Mouse (Mus musculus) midbrain, embryonic 16.5 days (tissue): ENCODE data around the gene Snx3. TPM values are rescaled to one million over a fixed set of nuclear protein-coding genes. Genes with fewer than 3 reads are reported as not detected.

ENCODE experiments used
- ATAC-seq: fragments of 200-750 bp; cut with Nextera tagmentation; 2 replicates; pipeline ENCODE4 v1.8.0; 2017; ENCODE audit warnings: moderate TSS enrichment
- H3K27ac ChIP-seq: fragments of 300-500 bp; sonication (generic); 2 replicates; pipeline ENCODE4 v1.5.1; 2014; ENCODE audit warnings: mild to moderate bottlenecking, low read length, mixed read lengths
- H3K27me3 ChIP-seq: fragments of 300-500 bp; sonication (generic); 2 replicates; pipeline ENCODE4 v1.6.1; 2014; ENCODE audit warnings: low read depth, low read length, mixed read lengths; ENCODE audit not compliant: control insufficient read depth, insufficient read depth
- H3K36me3 ChIP-seq: fragments of 300-500 bp; sonication (generic); 2 replicates; pipeline ENCODE4 v1.6.1; 2014; ENCODE audit warnings: mild to moderate bottlenecking, low read length, moderate library complexity, mixed read lengths; ENCODE audit not compliant: control insufficient read depth, insufficient read depth
- H3K4me1 ChIP-seq: fragments of 300-500 bp; sonication (generic); 2 replicates; pipeline ENCODE4 v1.6.1; 2014; ENCODE audit warnings: mild to moderate bottlenecking, low read length, mixed read lengths; ENCODE audit not compliant: control insufficient read depth, insufficient read depth
- H3K4me2 ChIP-seq: fragments of 300-500 bp; sonication (generic); 2 replicates; pipeline ENCODE4 v1.6.1; 2014; ENCODE audit warnings: mild to moderate bottlenecking, low read length, mixed read lengths
- H3K4me3 ChIP-seq: fragments of 300-500 bp; sonication (generic); 2 replicates; pipeline ENCODE4 v1.5.1; 2014; ENCODE audit warnings: low read depth, mild to moderate bottlenecking, low read length, moderate library complexity, mixed read lengths
- H3K9ac ChIP-seq: fragments of 300-500 bp; sonication (generic); 2 replicates; pipeline ENCODE4 v1.6.1; 2014; ENCODE audit warnings: low read depth, low read length, mixed read lengths
- H3K9me3 ChIP-seq: fragments of 300-500 bp; sonication (generic); replicated peaks from 2 replicates; pipeline ENCODE4 v1.6.1; 2014; ENCODE audit warnings: mild to moderate bottlenecking, low read length, mixed read lengths; ENCODE audit not compliant: control insufficient read depth, poor library complexity, severe bottlenecking
- WGBS: fragments of 180-500 bp; shearing (Covaris S2); extraction: QIAGEN DNeasy Blood & Tissue Kit; methylation state at CpG from one replicate; pipeline ENCODE4 v1.1.7; 2014; 5-methylcytosine and 5-hydroxymethylcytosine counted together
- polyA plus RNA-seq: library from polyadenylated mRNA; unstranded; fragments of >200 nt; fragmentation: Nextera tagmentation; extraction: Ambion mirVana; gene quantifications from 2 replicates; pipeline ENCODE4 v1.2.1, GENCODE M21; 2015

Snx3 gene
- polyA plus RNA-seq, 1 experiment from 2014 or later: 334 TPM

GRCm38 (mm10) chr10:42572567-42572966 is 70.7 kb downstream of the Snx3 start:
- peak; percentile 67 for ATAC-seq

GRCm38 (mm10) chr10:42572971-42573370 is 71.1 kb downstream of the Snx3 start:
- WGBS: 11% methylated on average over 15 of the region's 15 CpGs
- H3K4me3 ChIP-seq: peak overlapping the region; percentile 39
- H3K27ac ChIP-seq: no peak overlapping the region
- H3K4me1 ChIP-seq: peaks cover 9% of the 10 kb centered on the region; the same call in 1 of the 2 replicates
- H3K27me3 ChIP-seq: peaks cover 59% of the 10 kb centered on the region
- H3K36me3 ChIP-seq: no peaks in the 10 kb centered on the region
- ATAC-seq: peak; percentile 6; the same call in 1 of the 2 replicates
- peak overlapping the region; percentile 51; the same call in 1 of the 2 replicates for H3K9ac ChIP-seq
- H3K9me3 ChIP-seq: no peaks in the 10 kb centered on the region
- peak overlapping the region; percentile 61 for H3K4me2 ChIP-seq

More at GRCm38 (mm10) chr10:42572567-42572966, 70.7 kb downstream of the Snx3 start:
- Histone ChIP-seq H3K4me3 (peak overlapping the region; percentile 39), H3K4me2 (peak overlapping the region; percentile 61), H3K36me3 (no peaks in the 10 kb centered on the region), H3K9ac (peak overlapping the region; percentile 51), H3K4me1 (peaks cover 9% of the 10 kb centered on the region; the same call in 1 of the 2 replicates), H3K27me3 (peaks cover 55% of the 10 kb centered on the region), H3K27ac (no peak overlapping the region), H3K9me3 (no peaks in the 10 kb centered on the region)
- WGBS: 6% methylated on average over 20 of the region's 20 CpGs

GRCm38 (mm10) chr10:42574639-42575038 is 72.8 kb downstream of the Snx3 start:
- Histone ChIP-seq H3K4me3 (no peak overlapping the region), H3K9ac (no peak overlapping the region), H3K4me2 (no peak overlapping the region), H3K27me3 (peaks cover 55% of the 10 kb centered on the region), H3K27ac (no peak overlapping the region), H3K9me3 (no peaks in the 10 kb centered on the region), H3K4me1 (peaks cover 15% of the 10 kb centered on the region), H3K36me3 (no peaks in the 10 kb centered on the region)
- WGBS: 28% methylated on average over 10 of the region's 10 CpGs
- no peak for ATAC-seq

GRCm38 (mm10) chr10:42577525-42578280 is 75.9 kb downstream of the Snx3 start:
- Histone ChIP-seq H3K9ac (no peak overlapping the region), H3K9me3 (no peaks in the 10 kb centered on the region), H3K27me3 (peaks cover 49% of the 10 kb centered on the region), H3K36me3 (no peaks in the 10 kb centered on the region), H3K27ac (no peak overlapping the region), H3K4me3 (no peak overlapping the region), H3K4me1 (peaks cover 16% of the 10 kb centered on the region), H3K4me2 (no peak overlapping the region; the same call in 1 of the 2 replicates)
- ATAC-seq: no peak
- WGBS: 7% methylated on average over 15 of the region's 15 CpGs

- Histone ChIP-seq H3K27ac (no peak overlapping the region), H3K4me3 (no peak overlapping the region), H3K27me3 (peaks cover 48% of the 10 kb centered on the region)
Measured at GRCm38 (mm10) chr10:42578281-42578675, 76.4 kb downstream of the Snx3 start.

GRCm38 (mm10) chr10:42578698-42579474 is 77.1 kb downstream of the Snx3 start:
- no peaks in the 10 kb centered on the region for H3K9me3 ChIP-seq
- H3K9ac ChIP-seq: no peak overlapping the region
- H3K36me3 ChIP-seq: no peaks in the 10 kb centered on the region
- peaks cover 20% of the 10 kb centered on the region for H3K4me1 ChIP-seq
- peak overlapping the region; percentile 49 for H3K4me2 ChIP-seq
- peak overlapping the region; percentile 30 for H3K4me3 ChIP-seq
- H3K27ac ChIP-seq: no peak overlapping the region
- peaks cover 43% of the 10 kb centered on the region for H3K27me3 ChIP-seq
- ATAC-seq: no peak
- WGBS: 3% methylated on average over 22 of the region's 22 CpGs

More at GRCm38 (mm10) chr10:42578281-42578675, 76.4 kb downstream of the Snx3 start:
- Histone ChIP-seq H3K4me2 (peak overlapping the region; percentile 0; the same call in 1 of the 2 replicates), H3K9me3 (no peaks in the 10 kb centered on the region), H3K36me3 (no peaks in the 10 kb centered on the region), H3K9ac (no peak overlapping the region), H3K4me1 (peaks cover 17% of the 10 kb centered on the region)
- ATAC-seq: no peak
- WGBS: 3% methylated on average over 15 of the region's 15 CpGs

GRCm38 (mm10) chr10:42579475-42580130 is 77.8 kb downstream of the Snx3 start:
- ATAC-seq: peak; percentile 34
- peak overlapping the region; percentile 30; the same call in 1 of the 2 replicates for H3K9ac ChIP-seq
- H3K4me2 ChIP-seq: peak overlapping the region; percentile 49
- H3K27me3 ChIP-seq: peaks cover 36% of the 10 kb centered on the region
- peaks cover 26% of the 10 kb centered on the region for H3K4me1 ChIP-seq
- WGBS: under 1% methylated on average over 40 of the region's 41 CpGs
- H3K4me3 ChIP-seq: peak overlapping the region; percentile 30
- no peaks in the 10 kb centered on the region for H3K9me3 ChIP-seq
- H3K27ac ChIP-seq: no peak overlapping the region
- H3K36me3 ChIP-seq: no peaks in the 10 kb centered on the region

- no peak; the same call in 1 of the 2 replicates for ATAC-seq
- no peak overlapping the region for H3K27ac ChIP-seq
- H3K4me1 ChIP-seq: peaks cover 26% of the 10 kb centered on the region
- H3K4me2 ChIP-seq: peak overlapping the region; percentile 49
- no peaks in the 10 kb centered on the region for H3K36me3 ChIP-seq
- H3K9me3 ChIP-seq: no peaks in the 10 kb centered on the region
- H3K27me3 ChIP-seq: peaks cover 32% of the 10 kb centered on the region
- WGBS: 4% methylated on average over 29 of the region's 29 CpGs
- H3K4me3 ChIP-seq: peak overlapping the region; percentile 30
- peak overlapping the region; percentile 30; the same call in 1 of the 2 replicates for H3K9ac ChIP-seq
Measured at GRCm38 (mm10) chr10:42580131-42580950, 78.5 kb downstream of the Snx3 start.
